Mouse (Mus musculus) lung, postnatal 0 days (tissue): ENCODE results near the gene Zdhhc14. TPM values are rescaled to one million over a fixed set of nuclear protein-coding genes. Genes with fewer than 3 reads are reported as not detected.

Experiments
- ATAC-seq: fragments of 200-750 bp; cut with Nextera tagmentation; 2 replicates; pipeline ENCODE4 v1.8.0; 2017; ENCODE audit warnings: moderate library complexity
- DNase-seq: peaks from one replicate; pipeline ENCODE4 v3.0.0-alpha.2; 2016; ENCODE audit warnings: low spot score
- H3K27ac ChIP-seq: fragments of 300-500 bp; sonication (generic); 2 replicates; pipeline ENCODE4 v1.5.1; 2014; ENCODE audit warnings: antibody characterized with exemption, mild to moderate bottlenecking, low read length, mixed read lengths
- H3K27me3 ChIP-seq: fragments of 300-500 bp; sonication (generic); replicated peaks from 2 replicates; pipeline ENCODE4 v1.6.1; 2014; ENCODE audit warnings: low read length, mixed read lengths; ENCODE audit not compliant: insufficient read depth
- H3K36me3 ChIP-seq: fragments of 300-500 bp; sonication (generic); 2 replicates; pipeline ENCODE4 v1.6.1; 2014; ENCODE audit warnings: low read length, mixed read lengths; ENCODE audit not compliant: insufficient read depth
- H3K4me1 ChIP-seq: fragments of 300-500 bp; sonication (generic); 2 replicates; pipeline ENCODE4 v1.6.1; 2014; ENCODE audit warnings: antibody characterized with exemption, low read depth, low read length, mixed read lengths; ENCODE audit not compliant: insufficient read depth
- H3K4me2 ChIP-seq: fragments of 300-500 bp; sonication (generic); replicated peaks from 2 replicates; pipeline ENCODE4 v1.6.1; 2014; ENCODE audit warnings: low read depth, mild to moderate bottlenecking, low read length, moderate library complexity, mixed read lengths
- H3K4me3 ChIP-seq: fragments of 300-500 bp; sonication (generic); 2 replicates; pipeline ENCODE4 v1.5.1; 2014; ENCODE audit warnings: low read depth, low read length
- H3K9ac ChIP-seq: fragments of 300-500 bp; sonication (generic); replicated peaks from 2 replicates; pipeline ENCODE4 v1.6.1; 2014; ENCODE audit warnings: low read depth, mild to moderate bottlenecking
- H3K9me3 ChIP-seq: fragments of 300-500 bp; sonication (generic); 2 replicates; pipeline ENCODE4 v1.6.1; 2016; ENCODE audit warnings: low read length, mixed read lengths
- CTCF ChIP-seq: IDR thresholded peaks from 2 replicates; pipeline ENCODE4 v1.5.1; 2016; ENCODE audit warnings: antibody characterized with exemption, mild to moderate bottlenecking
- EP300 ChIP-seq: IDR thresholded peaks from 2 replicates; pipeline ENCODE4 v1.6.1; 2016; ENCODE audit warnings: antibody characterized with exemption, mild to moderate bottlenecking, control low read depth
- WGBS: fragments of 180-500 bp; shearing (Covaris S2); extraction: QIAGEN DNeasy Blood & Tissue Kit; methylation state at CpG from one replicate; pipeline ENCODE4 v1.1.7; 2014; 5-methylcytosine and 5-hydroxymethylcytosine counted together
- polyA plus RNA-seq: library from polyadenylated mRNA; unstranded; fragments of >200 nt; fragmentation: Nextera tagmentation; extraction: Ambion mirVana; gene quantifications from 2 replicates; pipeline ENCODE4 v1.2.1, GENCODE M21; 2015

The Zdhhc14 gene
- polyA plus RNA-seq, 1 experiment from 2014 or later = 4.2 TPM

GRCm38 (mm10) chr17:5755489-5755888 lies 263.1 kb downstream of the Zdhhc14 start:
- TF ChIP-seq CTCF = no peak
- no peak for TF ChIP-seq EP300
- ATAC-seq (no peak), DNase-seq (no peak)
- Histone ChIP-seq H3K27me3 (no peaks in the 10 kb centered on the region), H3K9me3 (no peaks in the 10 kb centered on the region), H3K4me2 (no peak overlapping the region), H3K4me1 (no peaks in the 10 kb centered on the region), H3K9ac (no peak overlapping the region), H3K4me3 (no peak overlapping the region), H3K27ac (no peak overlapping the region), H3K36me3 (no peaks in the 10 kb centered on the region)
- 75% methylated on average over 7 of the region's 7 CpGs for WGBS

- Histone ChIP-seq H3K36me3 (no peaks in the 10 kb centered on the region), H3K27me3 (no peaks in the 10 kb centered on the region), H3K27ac (no peak overlapping the region), H3K9me3 (no peaks in the 10 kb centered on the region), H3K4me2 (no peak overlapping the region), H3K4me1 (no peaks in the 10 kb centered on the region), H3K4me3 (no peak overlapping the region), H3K9ac (no peak overlapping the region)
- WGBS = 62% methylated on average over 5 of the region's 5 CpGs
- TF ChIP-seq CTCF (no peak), EP300 (no peak)
- ATAC-seq = no peak
- no peak for DNase-seq
Measured at GRCm38 (mm10) chr17:5756065-5756464, 263.7 kb downstream of the Zdhhc14 start.

DNA sequence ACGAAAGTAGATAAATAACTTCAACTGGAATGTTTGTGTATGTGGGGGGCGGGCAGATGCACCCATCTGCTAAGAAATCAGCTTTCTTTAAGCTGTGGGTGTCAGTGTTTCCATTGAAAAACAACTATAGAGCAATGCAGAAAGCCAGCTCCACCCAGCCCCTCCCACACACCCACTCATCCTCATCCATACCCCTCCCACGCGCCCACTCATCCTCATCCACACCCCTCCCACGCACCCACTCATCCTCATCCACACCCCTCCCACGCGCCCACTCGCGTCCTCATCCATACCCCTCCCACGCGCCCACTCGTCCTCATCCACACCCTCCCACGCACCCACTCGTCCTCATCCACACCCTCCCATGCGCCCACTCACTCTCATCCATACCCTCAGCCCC lies 264.5 kb downstream of the Zdhhc14 start:
- WGBS = 82% methylated on average over 15 of the region's 15 CpGs
- H3K4me3 ChIP-seq = no peak overlapping the region
- H3K27me3 ChIP-seq = no peaks in the 10 kb centered on the region
- ATAC-seq (no peak), DNase-seq (no peak)
- no peaks in the 10 kb centered on the region for H3K4me1 ChIP-seq
- TF ChIP-seq EP300 (no peak), CTCF (no peak)
- H3K4me2 ChIP-seq = no peak overlapping the region
- no peaks in the 10 kb centered on the region for H3K9me3 ChIP-seq
- no peaks in the 10 kb centered on the region for H3K36me3 ChIP-seq
- no peak overlapping the region for H3K27ac ChIP-seq
- no peak overlapping the region for H3K9ac ChIP-seq

GRCm38 (mm10) chr17:5763768-5764167 lies 271.4 kb downstream of the Zdhhc14 start:
- DNase-seq (no peak), ATAC-seq (no peak)
- TF ChIP-seq EP300 = no peak
- no peak for TF ChIP-seq CTCF
- H3K36me3 ChIP-seq = no peaks in the 10 kb centered on the region
- H3K27me3 ChIP-seq = no peaks in the 10 kb centered on the region
- H3K4me1 ChIP-seq = no peaks in the 10 kb centered on the region
- no peak overlapping the region for H3K4me2 ChIP-seq
- H3K27ac ChIP-seq = no peak overlapping the region
- H3K9me3 ChIP-seq = no peaks in the 10 kb centered on the region
- no peak overlapping the region for H3K9ac ChIP-seq
- WGBS = 95% methylated on average over 5 of the region's 5 CpGs
- no peak overlapping the region for H3K4me3 ChIP-seq

- Histone ChIP-seq H3K4me1 (no peaks in the 10 kb centered on the region), H3K27me3 (no peaks in the 10 kb centered on the region), H3K4me3 (no peak overlapping the region), H3K36me3 (no peaks in the 10 kb centered on the region), H3K9ac (no peak overlapping the region), H3K27ac (no peak overlapping the region), H3K4me2 (no peak overlapping the region), H3K9me3 (no peaks in the 10 kb centered on the region)
- DNase-seq (no peak), ATAC-seq (no peak)
- TF ChIP-seq EP300 (no peak), CTCF (no peak)
- WGBS = 53% methylated on average over 5 of the region's 5 CpGs
Measured at GRCm38 (mm10) chr17:5764270-5764669, 271.9 kb downstream of the Zdhhc14 start.

- no peak for TF ChIP-seq CTCF
- no peak for TF ChIP-seq EP300
- DNase-seq = no peak
- 81% methylated on average over 4 of the region's 4 CpGs for WGBS
- ATAC-seq = no peak
- H3K36me3 ChIP-seq = no peaks in the 10 kb centered on the region
- H3K4me1 ChIP-seq = no peaks in the 10 kb centered on the region
- no peak overlapping the region for H3K4me2 ChIP-seq
- H3K27me3 ChIP-seq = no peaks in the 10 kb centered on the region
- H3K9me3 ChIP-seq = no peaks in the 10 kb centered on the region
- no peak overlapping the region for H3K4me3 ChIP-seq
- no peak overlapping the region for H3K9ac ChIP-seq
- no peak overlapping the region for H3K27ac ChIP-seq
Measured at GRCm38 (mm10) chr17:5765746-5766145, 273.4 kb downstream of the Zdhhc14 start.

- TF ChIP-seq CTCF (no peak), EP300 (no peak)
- H3K27ac ChIP-seq = no peak overlapping the region
- DNase-seq = no peak
Measured at GRCm38 (mm10) chr17:5768164-5768705, 275.9 kb downstream of the Zdhhc14 start.

More at GRCm38 (mm10) chr17:5768164-5768705, 275.9 kb downstream of the Zdhhc14 start:
- no peak overlapping the region for H3K4me2 ChIP-seq
- H3K9ac ChIP-seq = no peak overlapping the region
- no peaks in the 10 kb centered on the region for H3K9me3 ChIP-seq
- no peaks in the 10 kb centered on the region for H3K27me3 ChIP-seq
- H3K4me3 ChIP-seq = no peak overlapping the region
- no peak for ATAC-seq
- WGBS = 64% methylated on average over 6 of the region's 6 CpGs
- H3K36me3 ChIP-seq = no peaks in the 10 kb centered on the region
- H3K4me1 ChIP-seq = no peaks in the 10 kb centered on the region
